Mouse (Mus musculus) urinary bladder, postnatal 4 days (tissue): ENCODE measurements around the gene Rtel1.

Experiments
- DNase-seq, 2 experiments: peaks; one replicate each; pipeline ENCODE4 v3.0.0; 2021 to 2022; ENCODE audit warnings: low spot score in 2 of 2

Gene Rtel1

DNA sequence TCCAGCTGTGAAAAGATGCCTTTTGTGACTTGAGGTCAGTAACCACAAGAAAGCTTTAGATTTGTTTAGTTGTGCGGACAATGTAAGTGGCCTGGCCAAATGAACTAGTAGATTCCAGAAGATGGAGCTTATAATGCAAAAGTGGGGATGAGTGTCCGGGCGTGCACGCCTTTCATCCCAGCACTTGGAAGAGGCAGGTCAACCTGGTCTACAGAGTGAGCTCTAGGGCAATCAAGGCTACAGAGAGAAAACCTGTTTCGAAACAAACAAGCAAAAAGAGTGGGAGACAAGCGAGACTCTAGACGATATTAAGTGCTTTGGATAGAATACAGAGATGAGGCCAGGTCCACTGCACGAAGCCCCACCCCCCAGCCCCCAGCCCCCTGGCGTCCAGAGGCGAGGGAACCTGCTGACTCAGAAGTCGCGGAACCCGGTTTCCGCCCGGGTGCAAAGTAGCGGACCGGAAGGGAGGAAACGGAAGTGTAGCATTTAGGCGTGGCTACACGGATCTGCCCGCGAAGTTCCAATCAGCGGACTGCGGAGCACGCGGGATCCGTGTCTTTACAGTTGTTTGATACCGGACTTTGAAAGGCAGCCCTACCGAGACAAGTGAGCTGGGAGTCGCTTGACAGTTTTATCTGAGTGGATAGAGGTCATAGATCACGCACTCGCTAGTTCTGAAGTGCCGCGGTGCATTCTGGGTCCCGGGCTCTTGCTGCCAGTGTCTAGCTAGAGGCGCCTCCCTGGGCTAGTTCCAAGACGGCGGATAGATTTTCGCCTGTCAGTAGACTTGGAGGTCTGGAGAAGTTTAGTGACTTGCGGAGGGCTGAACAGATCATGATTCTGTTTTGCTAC lies at the start of gene Rtel1:
Rtel1 (plus strand) TSS at position 492 of the 855 bp plus-strand sequence.
- peak; percentile 75 to 82 for DNase-seq

DNA sequence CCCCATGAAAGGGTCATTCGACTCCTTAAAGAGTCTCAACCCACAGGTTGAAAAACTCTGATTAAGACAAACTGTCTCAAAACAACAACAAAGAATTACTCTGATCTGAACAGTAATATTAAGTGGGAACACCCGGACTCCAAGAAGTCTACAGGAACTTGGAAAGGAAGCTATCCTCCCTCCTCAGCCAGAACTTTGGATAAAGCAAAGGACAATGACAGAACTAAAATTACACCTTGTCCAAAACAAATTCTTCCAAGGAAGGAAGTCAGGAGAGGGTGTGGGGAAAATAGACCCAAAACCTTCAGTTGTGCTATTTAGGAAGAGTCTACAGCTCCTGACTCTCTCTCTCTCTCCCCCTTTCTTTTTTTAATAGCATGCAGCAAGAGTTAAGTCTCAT lies 47.4 kb upstream of the Rtel1 start:
- DNase-seq, result no peak

- no peak for DNase-seq
Observed at GRCm38 (mm10) chr2:181273829-181274228, 45.7 kb upstream of the Rtel1 start.

DNA sequence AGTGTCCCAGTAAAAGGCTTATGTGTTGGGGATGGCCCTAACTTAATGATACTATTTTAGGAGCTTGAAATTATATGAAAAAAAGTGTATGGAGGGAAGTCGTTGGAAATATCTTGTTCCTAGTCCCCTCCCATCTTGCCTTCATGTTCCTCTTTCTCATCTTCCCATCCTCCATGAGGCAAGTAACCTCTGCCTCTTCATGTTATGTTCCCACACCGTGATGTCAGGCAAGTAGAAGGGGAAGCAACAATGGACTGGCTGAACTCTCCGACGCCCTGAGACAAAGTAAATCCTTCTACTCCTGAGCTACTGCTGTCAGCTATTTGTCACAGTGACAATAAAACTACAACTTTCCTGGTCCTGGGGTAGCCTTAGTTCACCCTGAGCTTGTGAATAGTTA lies 44.9 kb upstream of the Rtel1 start:
- no peak for DNase-seq

DNA sequence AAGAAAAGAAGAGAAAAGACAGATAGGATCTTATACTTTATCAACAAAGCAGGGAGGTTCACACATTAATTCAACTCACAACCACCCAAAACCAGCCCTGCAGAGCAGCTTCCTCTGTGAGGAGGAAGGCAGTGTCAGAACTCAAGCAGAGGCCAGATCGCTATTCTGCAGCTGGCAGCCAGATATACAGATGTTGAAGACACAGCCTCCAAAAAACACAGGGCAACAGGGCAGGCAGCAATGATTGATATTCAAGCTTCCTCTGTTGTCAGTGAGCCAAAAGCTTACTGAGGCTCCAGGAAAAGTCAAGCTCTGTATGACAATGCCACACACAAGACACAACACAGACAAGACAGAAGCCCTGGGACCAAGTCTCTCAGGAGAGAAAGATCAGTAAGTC lies 42.8 kb upstream of the Rtel1 start:
- no peak for DNase-seq

DNA sequence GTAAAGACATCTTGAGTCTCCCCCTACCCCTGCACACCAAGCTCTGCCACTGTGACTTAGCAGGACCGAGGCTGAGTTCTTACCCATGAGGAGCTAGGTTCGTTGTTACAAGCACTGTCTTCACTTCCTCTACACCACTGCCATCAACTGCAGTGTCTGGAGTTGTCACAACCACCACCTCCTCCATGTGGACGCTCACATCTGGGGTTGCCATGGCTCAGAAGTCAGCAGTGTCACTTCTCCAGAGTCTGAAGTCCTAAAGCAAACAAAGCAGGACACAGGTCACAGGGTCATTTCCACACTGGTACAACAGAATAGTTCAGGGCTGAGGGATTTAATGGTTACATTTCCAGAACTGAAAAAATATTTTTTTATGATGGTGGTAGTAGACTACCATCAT lies 41.7 kb upstream of the Rtel1 start:
- no peak for DNase-seq

DNA sequence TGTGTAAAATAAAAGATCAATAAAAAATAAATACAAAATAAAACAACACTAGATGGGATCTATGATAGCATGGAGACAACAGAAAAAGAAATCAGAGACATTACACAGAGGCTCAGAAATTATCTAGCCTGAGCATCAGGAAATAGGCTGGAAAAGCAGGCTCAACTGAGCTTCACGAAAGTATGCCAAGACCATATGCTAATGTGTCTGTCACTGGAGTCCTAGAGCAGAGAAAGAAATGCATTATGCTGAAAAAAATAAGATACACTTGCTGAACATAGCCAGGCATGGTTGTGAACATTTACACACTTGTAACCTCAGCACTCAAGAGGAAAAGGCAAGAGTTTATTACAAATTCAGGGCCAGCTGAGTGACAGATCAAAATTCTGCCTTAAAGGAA lies 39.6 kb upstream of the Rtel1 start:
- DNase-seq, result no peak

GRCm38 (mm10) chr2:181286629-181287337 lies 32.8 kb upstream of the Rtel1 start:
- no peak for DNase-seq

- peak; percentile 83 for DNase-seq
Observed at GRCm38 (mm10) chr2:181287338-181287957, 32.1 kb upstream of the Rtel1 start.

DNA sequence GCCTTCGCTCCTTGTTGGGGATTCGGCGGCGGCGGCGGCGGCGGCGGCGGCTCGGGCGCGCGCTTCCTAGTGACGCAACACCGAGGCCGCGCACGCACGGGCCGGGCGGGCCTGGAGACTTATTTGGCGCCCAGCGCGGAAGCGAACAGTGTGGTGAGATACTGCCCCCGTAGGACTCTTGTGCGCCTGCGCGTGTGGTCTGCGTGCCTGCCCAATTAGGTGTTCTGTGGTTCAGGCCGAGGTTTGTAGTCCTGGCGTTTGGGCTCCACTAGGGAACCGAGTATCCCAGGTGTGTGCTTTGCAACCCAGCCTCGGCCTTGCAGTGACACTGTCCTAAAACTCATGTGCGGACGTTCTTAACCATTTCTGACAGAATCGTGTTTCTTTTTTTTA lies 31.6 kb upstream of the Rtel1 start, which contains the start of gene Gmeb2:
Gmeb2 (minus strand) TSS at position 78 of the 393 bp plus-strand sequence.
- peak; percentile 90 to 93 for DNase-seq

DNA sequence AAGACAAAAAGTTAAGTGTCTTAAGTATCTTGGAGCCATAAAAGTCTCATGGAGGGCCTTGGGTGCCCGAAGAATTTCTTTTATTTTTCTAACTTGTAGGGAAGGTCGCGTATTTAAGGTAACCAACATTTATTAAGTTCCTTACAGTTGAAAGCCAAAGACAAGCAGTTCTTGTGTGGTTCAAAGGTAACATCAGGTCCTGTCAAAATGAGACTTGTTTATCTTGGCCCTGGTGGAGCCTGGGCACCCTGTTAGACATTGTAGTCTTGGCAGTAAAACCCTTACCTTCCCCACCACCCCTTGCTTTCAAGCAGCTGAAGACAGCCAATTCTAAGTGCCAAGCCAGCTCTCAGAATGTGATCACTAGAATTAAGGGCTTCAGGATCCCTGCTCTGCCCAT lies 30.8 kb upstream of the Rtel1 start:
- DNase-seq, result no peak

- no peak for DNase-seq
Observed at GRCm38 (mm10) chr2:181290937-181291336, 28.6 kb upstream of the Rtel1 start.

- no peak for DNase-seq
Observed at GRCm38 (mm10) chr2:181302041-181302440, 17.5 kb upstream of the Rtel1 start.

- no peak for DNase-seq
Observed at GRCm38 (mm10) chr2:181304944-181305343, 14.6 kb upstream of the Rtel1 start.

- DNase-seq, result peak in 1 of 2 experiments; percentile 28
Observed at GRCm38 (mm10) chr2:181307144-181307804, 12.3 kb upstream of the Rtel1 start.

- no peak for DNase-seq
Observed at GRCm38 (mm10) chr2:181312435-181312834, 7.1 kb upstream of the Rtel1 start.

DNA sequence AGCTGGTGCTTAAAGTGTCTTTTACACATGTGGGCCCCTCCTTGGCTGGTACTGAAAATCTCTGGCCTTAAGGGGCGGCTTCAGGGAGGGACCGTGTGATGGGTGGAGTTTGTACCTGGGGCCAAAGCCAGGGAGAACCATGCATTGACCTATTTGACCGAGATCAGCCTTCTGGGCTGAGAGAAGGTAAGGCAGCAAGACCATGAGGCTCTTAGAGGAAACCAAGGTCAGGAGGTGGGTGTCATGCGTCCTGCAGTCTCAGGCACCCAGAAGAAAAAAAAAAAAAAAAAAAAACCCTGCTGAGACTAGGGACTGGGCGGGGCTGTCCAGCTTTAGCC lies 6.6 kb upstream of the Rtel1 start:
- no peak for DNase-seq

GRCm38 (mm10) chr2:181313344-181314079 lies 6.0 kb upstream of the Rtel1 start:
- DNase-seq, result no peak

- peak; percentile 48 to 79 for DNase-seq
Observed at GRCm38 (mm10) chr2:181314080-181314810, 5.3 kb upstream of the Rtel1 start, which contains the start of gene Stmn3. Stmn3 (minus strand) TSS chr2:181314500.

GRCm38 (mm10) chr2:181320103-181320499 lies 562 bp downstream of the Rtel1 start:
- DNase-seq, result no peak

DNA sequence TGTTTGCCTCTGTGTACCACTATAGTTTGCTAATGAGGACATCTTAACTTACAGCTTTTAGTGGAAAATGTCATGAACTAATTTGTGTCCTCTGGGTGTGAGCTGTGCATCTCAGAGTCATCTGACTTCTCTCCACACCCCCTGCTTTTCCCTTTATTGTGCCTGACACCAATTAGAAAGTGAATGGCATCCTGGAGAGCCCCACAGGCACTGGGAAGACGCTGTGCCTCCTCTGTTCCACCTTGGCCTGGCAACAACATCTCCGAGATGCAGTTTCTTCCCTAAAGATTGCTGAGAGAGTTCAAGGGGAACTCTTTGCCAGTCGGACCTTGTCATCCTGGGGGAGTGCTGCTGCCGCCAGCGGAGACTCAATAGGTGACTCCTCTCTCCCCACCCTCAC lies 2.6 kb downstream of the Rtel1 start:
- DNase-seq, result no peak
